Mouse (Mus musculus) forebrain, postnatal 0 days (tissue): ENCODE measurements around the gene Retnlb. TPM values are rescaled to one million over a fixed set of nuclear protein-coding genes. Genes with fewer than 3 reads are reported as not detected.

ENCODE experiments used
- ATAC-seq: fragments of 200-750 bp; cut with Nextera tagmentation; 2 replicates; pipeline ENCODE4 v1.8.0; 2017; ENCODE audit warnings: mild to moderate bottlenecking, moderate library complexity
- DNase-seq: peaks from one replicate; pipeline ENCODE4 v3.0.0-alpha.2; 2015
- H3K27ac ChIP-seq: fragments of 300-500 bp; sonication (generic); 2 replicates; pipeline ENCODE4 v1.5.1; 2014; ENCODE audit warnings: low read depth, mild to moderate bottlenecking, antibody characterized with exemption, low read length, moderate library complexity, mixed read lengths
- H3K27me3 ChIP-seq: fragments of 300-500 bp; sonication (generic); 2 replicates; pipeline ENCODE4 v1.6.1; 2014; ENCODE audit warnings: mild to moderate bottlenecking, low read length, mixed read lengths; ENCODE audit not compliant: insufficient read depth
- H3K36me3 ChIP-seq: fragments of 300-500 bp; sonication (generic); 2 replicates; pipeline ENCODE4 v1.6.1; 2014; ENCODE audit warnings: mild to moderate bottlenecking, moderate library complexity; ENCODE audit not compliant: insufficient read depth
- H3K4me1 ChIP-seq: fragments of 300-500 bp; sonication (generic); 2 replicates; pipeline ENCODE4 v1.6.1; 2014; ENCODE audit warnings: antibody characterized with exemption; ENCODE audit not compliant: insufficient read depth
- H3K4me2 ChIP-seq: fragments of 300-500 bp; sonication (generic); 2 replicates; pipeline ENCODE4 v1.6.1; 2014; ENCODE audit warnings: low read depth, mild to moderate bottlenecking, moderate library complexity
- H3K4me3 ChIP-seq: fragments of 300-500 bp; sonication (generic); 2 replicates; pipeline ENCODE4 v1.5.1; 2014; ENCODE audit warnings: low read depth, low read length, mixed read lengths
- H3K9ac ChIP-seq: fragments of 300-500 bp; sonication (generic); 2 replicates; pipeline ENCODE4 v1.6.1; 2014; ENCODE audit warnings: mild to moderate bottlenecking
- H3K9me3 ChIP-seq: fragments of 300-500 bp; sonication (generic); 2 replicates; pipeline ENCODE4 v1.6.1; 2016; ENCODE audit warnings: low read length
- CTCF ChIP-seq: sonication (generic); IDR thresholded peaks from 2 replicates; pipeline ENCODE4 v1.5.1; 2016; ENCODE audit warnings: antibody characterized with exemption, control low read depth, low read depth
- WGBS: fragments of 180-500 bp; shearing (Covaris S2); extraction: QIAGEN DNeasy Blood & Tissue Kit; methylation state at CpG from one replicate; pipeline ENCODE4 v1.1.7; 2014; 5-methylcytosine and 5-hydroxymethylcytosine counted together
- polyA plus RNA-seq: library from polyadenylated mRNA; unstranded; fragments of >200 nt; fragmentation: Nextera tagmentation; extraction: Ambion mirVana; gene quantifications from 2 replicates; pipeline ENCODE4 v1.2.1, GENCODE M21; 2015
- total RNA-seq: library from RNA; depleted of rRNA; stranded (reverse); fragments of >200 nt; gene quantifications from 2 replicates; pipeline ENCODE4 v1.2.3, GENCODE M21; 2014; rRNA removed

Gene Retnlb
- total RNA-seq (not detected in 2 replicates), polyA plus RNA-seq (not detected in 2 replicates)

DNA sequence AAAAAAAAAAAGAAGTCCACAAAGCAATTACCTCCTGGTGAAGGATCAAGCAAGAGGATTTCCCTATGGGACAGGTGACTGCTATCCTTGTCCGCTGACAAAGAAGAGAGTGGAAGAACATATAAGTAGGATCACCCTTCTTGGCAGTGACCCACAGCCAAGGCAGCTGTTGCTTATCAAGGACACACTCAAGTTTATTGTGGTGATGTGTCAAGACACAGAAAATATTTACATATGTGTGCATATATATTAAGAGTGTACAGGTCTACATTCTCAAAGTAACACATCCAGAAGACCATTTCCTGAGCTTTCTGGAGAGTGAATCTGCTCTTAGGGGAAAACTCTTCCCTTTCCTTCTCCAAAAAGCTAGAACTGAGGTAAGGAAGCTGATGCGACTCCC is at the start of gene Retnlb:
Gene Retnlb, plus strand, starts transcription at position 162 of the 400 bp plus-strand sequence.
- Histone ChIP-seq H3K9me3 (no peaks in the 10 kb centered on the region), H3K27ac (no peak within 1 kb of the TSS), H3K27me3 (no peaks in the 10 kb centered on the region), H3K4me3 (no peak within 1 kb of the TSS), H3K9ac (no peak within 1 kb of the TSS), H3K36me3 (no peaks in the 10 kb centered on the region), H3K4me1 (no peaks in the 10 kb centered on the region), H3K4me2 (no peak within 1 kb of the TSS)
- TF ChIP-seq CTCF = no peak
- ATAC-seq (no peak), DNase-seq (no peak)
- WGBS = 97% methylated on average over 2 of the region's 2 CpGs

DNA sequence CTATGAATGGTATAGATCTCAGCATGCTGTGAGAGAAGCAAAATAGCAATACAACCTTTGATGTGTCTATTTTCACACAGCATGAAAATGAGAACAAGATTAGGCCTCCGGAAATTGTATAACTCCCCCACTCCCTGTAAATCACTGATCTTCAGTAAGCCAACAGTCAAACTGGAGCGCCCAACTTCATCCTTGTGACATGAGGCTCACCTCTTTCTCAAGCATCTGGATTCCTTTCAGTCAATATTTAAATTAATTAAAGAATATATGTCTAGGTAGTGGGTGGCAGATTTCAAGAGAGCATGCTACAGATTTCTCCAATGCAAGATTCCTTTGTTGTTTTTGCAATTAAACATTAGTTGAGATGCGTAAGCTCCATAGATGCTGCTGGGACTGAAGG is 47.5 kb upstream of the Retnlb start:
- no peak for ATAC-seq
- Histone ChIP-seq H3K27me3 (no peaks in the 10 kb centered on the region), H3K9me3 (no peaks in the 10 kb centered on the region), H3K9ac (no peak overlapping the region), H3K36me3 (no peaks in the 10 kb centered on the region), H3K4me2 (no peak overlapping the region), H3K4me3 (no peak overlapping the region), H3K27ac (no peak overlapping the region), H3K4me1 (no peaks in the 10 kb centered on the region)
- TF ChIP-seq CTCF = no peak
- 90% methylated on average over 3 of the region's 3 CpGs for WGBS
- no peak for DNase-seq

DNA sequence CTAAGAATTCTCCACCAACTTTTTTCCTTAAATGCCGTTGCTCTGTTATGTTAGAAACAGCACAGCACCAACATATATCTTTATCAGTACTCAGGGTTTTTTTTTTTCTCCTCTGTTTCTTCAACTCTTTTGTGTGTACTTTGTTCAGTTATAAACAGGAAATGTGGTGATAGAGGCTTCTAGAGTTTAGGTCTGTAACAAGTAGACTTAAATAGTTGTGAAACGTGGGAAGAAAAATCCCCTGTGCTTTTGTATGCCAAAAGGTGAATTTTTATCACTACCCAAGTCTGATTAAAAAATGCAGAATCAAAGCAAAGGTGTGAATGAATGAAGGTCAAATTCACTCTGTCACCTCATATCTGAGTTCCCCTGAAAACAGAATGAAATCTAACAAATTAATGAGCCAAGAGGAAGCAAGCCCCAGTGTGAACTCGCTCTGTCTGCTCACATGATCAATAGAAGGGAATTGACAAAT is 44.6 kb upstream of the Retnlb start, which contains the start of gene Trat1:
Gene Trat1, minus strand, starts transcription at position 51 of the 475 bp plus-strand sequence.
- no peak within 1 kb of the TSS for H3K4me3 ChIP-seq
- WGBS = 80% methylated on average over 3 of the region's 3 CpGs
- H3K27ac ChIP-seq = no peak within 1 kb of the TSS
- DNase-seq (no peak), ATAC-seq (no peak)
- H3K36me3 ChIP-seq = no peaks in the 10 kb centered on the region
- H3K9ac ChIP-seq = no peak within 1 kb of the TSS
- H3K9me3 ChIP-seq = no peaks in the 10 kb centered on the region
- H3K27me3 ChIP-seq = no peaks in the 10 kb centered on the region
- TF ChIP-seq CTCF = no peak
- no peaks in the 10 kb centered on the region for H3K4me1 ChIP-seq
- no peak within 1 kb of the TSS for H3K4me2 ChIP-seq

DNA sequence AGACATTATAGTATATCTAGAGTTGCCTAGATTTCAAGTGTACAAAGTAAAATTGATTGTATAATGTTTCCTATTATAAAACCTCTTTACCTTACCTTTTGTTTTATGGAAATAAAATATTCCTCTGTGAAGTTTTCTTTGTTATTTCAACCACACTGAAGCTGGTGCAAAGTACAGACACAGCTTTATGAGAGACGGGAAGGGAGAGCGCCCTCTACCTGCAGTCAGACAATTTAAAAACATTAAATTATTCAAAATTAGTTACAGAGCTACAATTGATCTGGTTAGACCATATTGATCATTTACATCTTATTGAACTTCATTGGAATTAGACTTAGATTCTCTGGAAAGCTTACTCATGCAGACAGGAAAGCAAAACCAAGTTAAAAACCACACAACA is 39.4 kb upstream of the Retnlb start:
- no peaks in the 10 kb centered on the region for H3K9me3 ChIP-seq
- H3K27ac ChIP-seq = no peak overlapping the region
- H3K4me1 ChIP-seq = no peaks in the 10 kb centered on the region
- no peak for DNase-seq
- H3K36me3 ChIP-seq = no peaks in the 10 kb centered on the region
- no peaks in the 10 kb centered on the region for H3K27me3 ChIP-seq
- TF ChIP-seq CTCF = no peak
- no peak overlapping the region for H3K4me3 ChIP-seq
- ATAC-seq = no peak
- WGBS = 62% methylated on average over 2 of the region's 2 CpGs
- H3K9ac ChIP-seq = no peak overlapping the region
- H3K4me2 ChIP-seq = no peak overlapping the region

DNA sequence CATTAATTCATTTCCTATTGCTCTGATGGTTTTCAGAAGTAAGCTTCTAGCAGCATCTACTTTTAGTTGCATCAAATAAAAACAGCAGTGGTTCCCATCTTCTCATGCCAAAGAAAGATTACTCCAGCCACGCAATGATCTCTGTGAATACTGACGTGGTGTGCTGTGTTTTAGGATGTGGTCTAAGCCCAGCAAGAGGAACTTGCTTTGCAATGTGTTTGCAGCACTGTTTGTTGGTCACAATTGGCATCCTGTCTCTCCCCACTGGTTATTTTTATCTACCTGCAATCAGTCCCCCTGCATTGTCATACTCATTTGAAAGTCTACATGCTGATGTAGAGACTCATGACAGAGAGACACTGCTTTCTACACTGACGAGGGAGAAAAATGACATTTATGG is 30.4 kb upstream of the Retnlb start:
- 81% methylated on average over 3 of the region's 3 CpGs for WGBS
- H3K9me3 ChIP-seq = no peaks in the 10 kb centered on the region
- H3K4me3 ChIP-seq = no peak overlapping the region
- no peak for DNase-seq
- H3K36me3 ChIP-seq = no peaks in the 10 kb centered on the region
- no peak overlapping the region for H3K4me2 ChIP-seq
- ATAC-seq = no peak
- no peak overlapping the region for H3K9ac ChIP-seq
- TF ChIP-seq CTCF = no peak
- H3K27ac ChIP-seq = no peak overlapping the region
- no peaks in the 10 kb centered on the region for H3K27me3 ChIP-seq
- no peaks in the 10 kb centered on the region for H3K4me1 ChIP-seq

DNA sequence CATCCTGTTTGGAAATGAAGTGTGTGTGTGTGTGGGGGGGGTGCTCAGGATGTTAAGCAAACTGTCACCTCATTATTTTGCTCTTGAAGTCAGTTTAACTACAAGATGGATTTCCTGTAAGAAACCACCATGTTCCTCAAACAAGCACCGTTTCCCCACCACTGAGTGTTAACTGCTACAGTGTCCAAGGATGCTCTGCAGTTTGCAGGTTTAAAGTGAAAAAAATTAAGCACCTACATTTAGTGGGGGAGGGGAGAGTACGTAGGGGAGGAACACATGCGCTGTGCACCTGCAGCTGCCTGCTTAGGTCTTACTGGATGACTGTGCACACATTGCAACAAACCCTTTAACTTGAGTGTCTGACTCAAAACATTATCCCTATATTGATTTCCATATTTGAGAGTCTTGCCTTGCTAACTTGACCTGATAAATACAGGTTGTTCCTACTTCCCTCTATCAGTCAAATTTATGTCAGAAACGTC is 27.9 kb upstream of the Retnlb start:
- Histone ChIP-seq H3K4me3 (no peak overlapping the region), H3K36me3 (no peaks in the 10 kb centered on the region)

DNA sequence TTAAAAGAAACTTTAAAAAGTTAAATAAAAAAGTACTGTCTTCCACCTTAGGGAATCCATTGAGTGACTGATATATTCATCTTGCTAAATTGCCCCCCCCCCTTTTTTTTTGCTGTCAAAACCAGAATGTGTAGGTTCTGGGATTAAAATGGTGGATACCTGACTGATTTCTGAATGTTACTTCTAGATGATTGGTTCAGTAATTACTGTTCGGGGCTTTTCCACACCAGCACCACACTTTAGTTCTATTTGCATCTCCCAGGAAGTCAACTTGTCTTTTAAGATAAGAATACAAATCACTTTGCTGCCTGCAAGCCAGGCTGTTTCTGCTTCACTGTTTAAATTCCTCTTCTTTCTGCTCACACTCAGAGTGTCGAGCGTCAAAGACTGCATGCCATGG is 18.4 kb upstream of the Retnlb start:
- Histone ChIP-seq H3K9me3 (no peaks in the 10 kb centered on the region), H3K36me3 (no peaks in the 10 kb centered on the region), H3K4me3 (no peak overlapping the region), H3K4me2 (no peak overlapping the region), H3K27ac (no peak overlapping the region), H3K4me1 (no peaks in the 10 kb centered on the region), H3K27me3 (no peaks in the 10 kb centered on the region), H3K9ac (no peak overlapping the region)
- ATAC-seq (no peak), DNase-seq (no peak)
- 74% methylated on average over 3 of the region's 3 CpGs for WGBS
- no peak for TF ChIP-seq CTCF

More for the DNA sequence above, 27.9 kb upstream of the Retnlb start:
- Histone ChIP-seq H3K4me1 (no peaks in the 10 kb centered on the region), H3K9ac (no peak overlapping the region), H3K27me3 (no peaks in the 10 kb centered on the region), H3K27ac (no peak overlapping the region), H3K4me2 (no peak overlapping the region), H3K9me3 (no peaks in the 10 kb centered on the region)
- DNase-seq (no peak), ATAC-seq (no peak)
- TF ChIP-seq CTCF = no peak
- WGBS = 79% methylated on average over 4 of the region's 4 CpGs
